Mouse (Mus musculus): ENCODE measurements around the gene Pole4. TPM values are rescaled to one million over a fixed set of nuclear protein-coding genes. Genes with fewer than 3 reads are reported as not detected.
A peak's percentile ranks its signal among the peaks of the same experiment; 100 is the strongest.

Gene Pole4
- polyA plus RNA-seq, 1 experiment = 44.4 TPM

DNA sequence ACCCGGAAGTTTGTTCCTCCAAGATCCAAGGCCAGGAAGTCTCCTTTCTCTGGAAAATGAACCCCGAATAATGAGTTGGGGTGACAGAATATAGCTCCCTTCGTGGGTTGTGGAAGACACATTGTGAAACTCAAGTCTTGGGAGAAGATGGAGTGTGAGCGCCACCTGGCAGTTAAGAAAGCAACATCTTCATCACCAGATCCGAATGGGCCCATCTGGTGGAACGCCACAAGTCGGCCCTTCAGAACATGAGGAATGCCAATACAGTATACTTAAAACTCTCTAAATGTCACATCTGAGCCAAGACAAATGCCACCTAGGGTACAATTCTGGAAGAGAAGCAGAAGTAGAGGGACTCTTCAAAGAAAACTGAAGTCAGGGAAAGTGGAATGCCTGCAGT lies 30.2 kb upstream of the Pole4 start:
- TF ChIP-seq POLR2A (IDR thresholded peaks at IDR 0.05; ENCODE audit: borderline replicate concordance, control insufficient read depth, low read depth, low read length) (no peak), CTCF (IDR thresholded peaks at IDR 0.05; ENCODE audit: control insufficient read depth, insufficient read depth, low read length) (no peak)
- H3K4me3 ChIP-seq (replicated peaks; ENCODE audit: control insufficient read depth, low read depth, low read length) = no peak overlapping the region
- no peak overlapping the region for H3K27ac ChIP-seq (ENCODE audit: control insufficient read depth, insufficient read depth, low read depth, low read length, poor library complexity)
- H3K4me1 ChIP-seq (ENCODE audit: control insufficient read depth, insufficient read depth, low read length) = no peaks in the 10 kb centered on the region
- 80% methylated on average over 7 of the region's 7 CpGs for WGBS

DNA sequence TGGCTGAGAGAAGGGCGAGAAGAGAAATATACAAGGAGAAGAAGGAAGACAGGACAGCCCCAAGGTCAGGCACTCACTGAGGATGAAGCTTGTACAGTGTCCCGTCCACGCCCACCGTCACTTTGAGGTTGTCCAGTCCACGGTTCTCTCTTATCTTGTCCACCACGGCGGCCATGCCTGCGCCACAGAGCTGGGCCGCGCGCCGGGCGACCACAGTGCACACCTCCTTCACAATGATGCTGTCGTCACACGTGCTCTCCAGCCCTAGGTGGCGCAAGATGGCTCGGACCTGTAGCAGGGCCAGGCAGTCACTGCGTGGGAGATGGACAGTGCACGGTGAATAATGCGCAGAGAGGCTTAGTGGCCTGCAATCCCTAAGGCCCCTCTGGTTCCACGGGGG lies 23.5 kb upstream of the Pole4 start:
- Histone ChIP-seq H3K4me3 (replicated peaks; ENCODE audit: control insufficient read depth, low read depth, low read length) (no peak overlapping the region), H3K27ac (ENCODE audit: control insufficient read depth, insufficient read depth, low read depth, low read length, poor library complexity) (no peak overlapping the region), H3K4me1 (ENCODE audit: control insufficient read depth, insufficient read depth, low read length) (no peaks in the 10 kb centered on the region)
- TF ChIP-seq CTCF (IDR thresholded peaks at IDR 0.05; ENCODE audit: control insufficient read depth, insufficient read depth, low read length) (no peak), POLR2A (IDR thresholded peaks at IDR 0.05; ENCODE audit: borderline replicate concordance, control insufficient read depth, low read depth, low read length) (no peak)
- 83% methylated on average over 21 of the region's 21 CpGs for WGBS

DNA sequence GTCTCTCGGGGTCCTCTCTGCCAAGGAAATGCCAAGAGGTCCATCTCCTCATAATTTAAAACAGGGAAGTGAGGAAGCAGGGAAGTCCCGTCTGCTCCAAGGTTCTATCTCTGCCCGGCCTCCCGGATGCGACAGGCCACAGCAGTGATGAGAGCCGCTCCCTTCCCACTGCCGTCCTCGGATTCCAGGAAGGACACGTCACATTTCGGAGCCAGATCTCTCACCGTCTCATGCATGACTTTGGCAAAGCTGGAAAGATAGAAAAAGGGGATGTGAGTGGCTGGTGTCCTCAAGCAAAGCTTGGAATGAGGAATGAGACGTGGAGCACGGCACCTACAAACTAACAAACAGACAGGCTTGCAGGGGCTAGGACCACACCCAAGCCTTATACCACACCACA lies 22.0 kb upstream of the Pole4 start:
- TF ChIP-seq POLR2A (IDR thresholded peaks at IDR 0.05; ENCODE audit: borderline replicate concordance, control insufficient read depth, low read depth, low read length) (no peak), CTCF (IDR thresholded peaks at IDR 0.05; ENCODE audit: control insufficient read depth, insufficient read depth, low read length) (no peak)
- Histone ChIP-seq H3K4me1 (ENCODE audit: control insufficient read depth, insufficient read depth, low read length) (no peaks in the 10 kb centered on the region), H3K4me3 (replicated peaks; ENCODE audit: control insufficient read depth, low read depth, low read length) (no peak overlapping the region), H3K27ac (ENCODE audit: control insufficient read depth, insufficient read depth, low read depth, low read length, poor library complexity) (no peak overlapping the region)
- 91% methylated on average over 13 of the region's 13 CpGs for WGBS

DNA sequence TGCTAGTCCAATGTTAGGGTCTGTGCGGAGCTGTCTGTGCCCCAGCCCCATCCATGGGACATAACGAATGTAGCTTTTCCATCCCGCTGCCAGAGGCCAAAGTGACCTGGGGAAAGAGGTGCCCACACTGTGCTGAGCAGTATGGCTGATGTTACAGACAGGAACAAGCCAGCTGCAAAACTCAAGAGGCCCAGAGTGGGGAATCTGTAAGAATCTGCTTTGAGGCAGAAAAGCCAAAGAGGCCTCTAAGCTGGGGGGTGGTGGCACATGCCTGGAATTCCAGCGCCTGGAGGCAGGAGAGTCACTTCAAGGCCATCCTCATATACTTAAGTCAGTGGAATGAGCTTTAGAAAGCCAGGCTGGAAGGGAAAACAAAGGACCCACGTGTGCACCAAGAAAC lies 18.2 kb upstream of the Pole4 start:
- 80% methylated on average over 5 of the region's 5 CpGs for WGBS
- H3K27ac ChIP-seq (ENCODE audit: control insufficient read depth, insufficient read depth, low read depth, low read length, poor library complexity) = no peak overlapping the region
- TF ChIP-seq CTCF (IDR thresholded peaks at IDR 0.05; ENCODE audit: control insufficient read depth, insufficient read depth, low read length) = no peak
- no peak for TF ChIP-seq POLR2A (IDR thresholded peaks at IDR 0.05; ENCODE audit: borderline replicate concordance, control insufficient read depth, low read depth, low read length)

DNA sequence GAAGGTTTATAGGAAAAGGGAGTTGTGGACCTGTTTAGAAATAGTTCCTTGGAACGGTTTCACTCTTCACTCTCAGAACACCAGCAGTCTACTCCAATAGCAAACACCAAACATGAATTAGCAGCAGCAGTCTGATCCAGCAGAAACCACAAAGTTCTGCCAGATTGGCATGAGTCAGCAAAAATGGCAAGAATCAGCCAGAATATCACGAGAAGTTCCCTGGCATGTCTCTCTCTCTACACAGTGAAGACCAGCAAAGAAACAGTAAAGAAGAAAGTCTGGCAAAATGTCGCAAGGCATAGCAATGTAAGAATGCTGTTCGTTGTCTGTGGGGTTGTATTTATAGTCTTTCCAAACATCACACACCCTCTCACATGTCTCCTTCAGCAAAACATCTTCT lies 11.0 kb upstream of the Pole4 start:
- WGBS = 57% methylated on average over 4 of the region's 4 CpGs

More for the DNA sequence above, 18.2 kb upstream of the Pole4 start:
- Histone ChIP-seq H3K4me3 (replicated peaks; ENCODE audit: control insufficient read depth, low read depth, low read length) (no peak overlapping the region), H3K4me1 (ENCODE audit: control insufficient read depth, insufficient read depth, low read length) (no peaks in the 10 kb centered on the region)

DNA sequence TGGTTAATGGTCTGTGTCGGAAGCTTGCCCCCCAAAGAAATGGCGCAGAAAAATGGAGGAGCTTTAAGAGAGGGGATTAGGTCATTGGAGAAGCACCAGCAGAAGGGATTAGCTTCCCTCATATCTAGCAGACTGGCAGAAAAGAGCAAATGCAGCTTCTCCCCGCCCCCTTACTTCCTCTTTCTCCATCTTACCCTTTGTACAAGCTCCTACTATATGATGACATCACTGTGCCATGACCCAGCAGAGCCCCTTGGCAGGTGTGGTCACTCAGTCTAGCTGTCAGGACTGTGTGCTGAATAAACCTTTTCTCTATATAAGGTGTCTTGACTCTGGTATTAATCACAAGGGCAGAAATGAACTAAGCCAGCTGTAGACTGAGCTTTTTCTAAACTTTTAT lies 10.5 kb upstream of the Pole4 start:
- Histone ChIP-seq H3K27ac (ENCODE audit: control insufficient read depth, insufficient read depth, low read depth, low read length, poor library complexity) (no peak overlapping the region), H3K4me3 (replicated peaks; ENCODE audit: control insufficient read depth, low read depth, low read length) (no peak overlapping the region), H3K4me1 (ENCODE audit: control insufficient read depth, insufficient read depth, low read length) (peaks cover 2% of the 10 kb centered on the region; the same call in 1 of the 2 replicates)
- 58% methylated on average over 3 of the region's 3 CpGs for WGBS
- no peak for TF ChIP-seq CTCF (IDR thresholded peaks at IDR 0.05; ENCODE audit: control insufficient read depth, insufficient read depth, low read length)
- TF ChIP-seq POLR2A (IDR thresholded peaks at IDR 0.05; ENCODE audit: borderline replicate concordance, control insufficient read depth, low read depth, low read length) = no peak

More for the DNA sequence above, 11.0 kb upstream of the Pole4 start:
- H3K27ac ChIP-seq (ENCODE audit: control insufficient read depth, insufficient read depth, low read depth, low read length, poor library complexity) = no peak overlapping the region
- peaks cover 2% of the 10 kb centered on the region; the same call in 1 of the 2 replicates for H3K4me1 ChIP-seq (ENCODE audit: control insufficient read depth, insufficient read depth, low read length)
- no peak overlapping the region for H3K4me3 ChIP-seq (replicated peaks; ENCODE audit: control insufficient read depth, low read depth, low read length)
- TF ChIP-seq POLR2A (IDR thresholded peaks at IDR 0.05; ENCODE audit: borderline replicate concordance, control insufficient read depth, low read depth, low read length) = no peak
- TF ChIP-seq CTCF (IDR thresholded peaks at IDR 0.05; ENCODE audit: control insufficient read depth, insufficient read depth, low read length) = no peak

DNA sequence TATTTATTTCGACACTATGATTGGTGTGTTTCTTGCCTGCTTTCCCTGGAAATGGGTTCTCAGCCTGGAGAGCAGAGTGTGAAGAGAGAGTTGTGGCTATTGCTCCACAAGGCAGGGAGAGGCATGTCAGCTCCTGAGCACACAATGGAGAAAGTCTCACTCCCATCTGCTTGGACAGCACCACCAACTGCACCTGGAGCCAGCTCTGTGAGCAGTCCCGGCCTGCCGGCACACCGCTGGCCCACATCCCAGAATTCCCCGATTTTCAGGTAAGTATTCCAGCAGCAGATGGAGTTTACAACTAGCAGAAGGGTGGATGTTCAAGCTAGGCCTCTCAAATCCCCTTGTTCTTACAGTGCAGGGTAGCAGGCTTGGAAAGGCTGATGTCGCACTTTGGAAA lies 10.1 kb upstream of the Pole4 start:
- TF ChIP-seq CTCF (IDR thresholded peaks at IDR 0.05; ENCODE audit: control insufficient read depth, insufficient read depth, low read length) = no peak
- no peak for TF ChIP-seq POLR2A (IDR thresholded peaks at IDR 0.05; ENCODE audit: borderline replicate concordance, control insufficient read depth, low read depth, low read length)
- no peak overlapping the region for H3K27ac ChIP-seq (ENCODE audit: control insufficient read depth, insufficient read depth, low read depth, low read length, poor library complexity)
- no peak overlapping the region for H3K4me3 ChIP-seq (replicated peaks; ENCODE audit: control insufficient read depth, low read depth, low read length)
- WGBS = 88% methylated on average over 6 of the region's 6 CpGs
- H3K4me1 ChIP-seq (ENCODE audit: control insufficient read depth, insufficient read depth, low read length) = peaks cover 2% of the 10 kb centered on the region; the same call in 1 of the 2 replicates

DNA sequence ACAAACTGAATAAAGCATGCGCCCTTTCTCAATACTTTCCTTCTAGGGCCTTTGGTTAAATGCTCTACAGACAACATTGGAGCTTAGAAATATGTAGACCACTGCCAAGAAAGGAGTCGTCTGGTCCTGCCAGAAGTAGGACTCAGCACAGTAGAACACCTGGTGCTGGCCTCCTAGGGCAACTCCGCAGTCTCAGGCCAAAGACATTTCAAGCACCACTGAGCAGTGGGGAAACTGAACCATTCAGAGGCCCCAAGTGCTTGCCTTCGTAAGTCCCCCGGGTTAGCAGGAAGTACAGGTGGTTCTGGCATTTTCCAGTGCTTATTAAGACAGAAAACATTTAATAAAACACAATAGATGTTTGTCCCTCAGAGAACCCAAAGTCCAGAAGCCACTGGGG lies 9.7 kb upstream of the Pole4 start:
- peaks cover 2% of the 10 kb centered on the region; the same call in 1 of the 2 replicates for H3K4me1 ChIP-seq (ENCODE audit: control insufficient read depth, insufficient read depth, low read length)
- WGBS = 62% methylated on average over 5 of the region's 5 CpGs
- no peak overlapping the region for H3K4me3 ChIP-seq (replicated peaks; ENCODE audit: control insufficient read depth, low read depth, low read length)
- H3K27ac ChIP-seq (ENCODE audit: control insufficient read depth, insufficient read depth, low read depth, low read length, poor library complexity) = no peak overlapping the region
- TF ChIP-seq POLR2A (IDR thresholded peaks at IDR 0.05; ENCODE audit: borderline replicate concordance, control insufficient read depth, low read depth, low read length) (no peak), CTCF (IDR thresholded peaks at IDR 0.05; ENCODE audit: control insufficient read depth, insufficient read depth, low read length) (no peak)

DNA sequence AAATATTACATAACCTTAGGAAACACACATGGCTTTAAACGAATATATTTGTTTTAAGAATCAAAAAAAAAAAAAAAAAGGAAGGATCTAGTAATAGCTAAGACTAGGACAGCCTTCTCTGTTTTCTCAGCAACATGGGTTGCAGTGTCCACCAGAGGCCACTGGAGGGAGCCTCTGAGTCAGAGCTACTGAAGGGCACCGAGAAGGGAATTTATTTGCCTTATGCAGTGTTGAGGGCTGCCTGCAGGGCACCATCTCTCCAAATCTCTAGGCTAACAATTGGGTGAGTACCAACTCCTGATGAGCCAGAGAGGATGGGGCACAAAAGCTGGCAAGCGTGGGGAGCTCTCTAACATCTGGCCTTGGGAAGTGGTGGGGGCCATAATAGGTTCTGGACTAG lies 9.1 kb upstream of the Pole4 start:
- no peak overlapping the region for H3K27ac ChIP-seq (ENCODE audit: control insufficient read depth, insufficient read depth, low read depth, low read length, poor library complexity)
- peaks cover 2% of the 10 kb centered on the region; the same call in 1 of the 2 replicates for H3K4me1 ChIP-seq (ENCODE audit: control insufficient read depth, insufficient read depth, low read length)
- no peak overlapping the region for H3K4me3 ChIP-seq (replicated peaks; ENCODE audit: control insufficient read depth, low read depth, low read length)
- TF ChIP-seq POLR2A (IDR thresholded peaks at IDR 0.05; ENCODE audit: borderline replicate concordance, control insufficient read depth, low read depth, low read length) (no peak), CTCF (IDR thresholded peaks at IDR 0.05; ENCODE audit: control insufficient read depth, insufficient read depth, low read length) (peak; percentile 87)
- 27% methylated on average over 3 of the region's 3 CpGs for WGBS
